Mouse (Mus musculus) left cerebral cortex, postnatal 10 days (tissue): Measurements from ENCODE around the gene Gm49486. TPM values are rescaled to one million over a fixed set of nuclear protein-coding genes. Genes with fewer than 3 reads are reported as not detected.
A peak's percentile ranks its signal among the peaks of the same experiment; 100 is the strongest.

Experiments used
- DNase-seq, 2 experiments: peaks; one replicate each; pipeline ENCODE4 v3.0.0; 2021 to 2022; ENCODE audit warnings: low spot score in 2 of 2, mixed read lengths in 1 of 2; ENCODE audit errors: extremely low spot score in 1 of 2
- intact Hi-C: fragments of 180-260 bp; cut with DNase I; formaldehyde crosslinking; loops from one replicate; pipeline ENCODE4 v1.15.1; 2025
- total RNA-seq, 2 experiments: library from RNA; stranded (reverse); gene quantifications; 2 replicates each; pipeline ENCODE4 v1.2.3; 2021

Gene Gm49486
- total RNA-seq = 1 to 10 TPM; 1.3 to 1.8 TPM

DNA sequence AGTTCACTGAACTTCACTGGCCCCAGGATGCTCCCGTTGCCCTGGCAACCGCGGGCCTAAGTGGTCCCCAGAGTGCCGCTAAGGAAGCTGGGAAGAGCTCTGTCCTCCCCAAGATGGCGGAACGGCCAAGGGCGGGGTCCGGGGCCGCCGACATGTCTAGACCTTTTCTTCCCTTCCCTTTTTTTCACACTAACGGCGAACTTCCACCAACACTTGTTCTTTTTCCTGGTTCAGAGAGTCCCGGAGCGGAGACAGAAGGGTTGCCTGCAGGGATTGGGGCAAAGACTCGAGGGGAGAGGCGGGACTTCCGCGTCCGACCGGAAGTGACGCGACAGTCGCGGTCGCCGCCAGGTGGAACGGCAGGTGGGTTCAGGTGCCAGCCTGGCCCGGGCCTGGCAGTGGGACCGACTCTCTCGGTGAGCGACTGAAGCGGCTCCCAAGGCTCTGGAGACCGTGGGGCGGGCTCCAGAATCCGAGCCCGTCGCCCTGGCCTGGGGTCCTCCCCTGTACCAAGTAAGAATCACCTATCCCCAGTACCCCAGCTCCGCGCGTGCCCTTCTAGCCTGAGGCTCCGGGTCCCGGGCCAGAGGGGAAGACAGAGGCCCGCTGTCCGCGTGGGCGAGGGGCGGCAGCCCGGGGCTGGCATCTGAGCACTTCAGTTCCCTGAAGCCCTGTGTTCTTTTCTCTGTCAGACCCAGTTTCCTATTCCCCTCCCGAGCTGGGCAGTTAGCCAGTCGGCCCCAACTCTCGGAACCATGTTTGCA lies at the start of gene Gm49486, which contains the start of gene Pick1:
Gene Gm49486 (plus strand): TSS at position 334 of the 764 bp plus-strand sequence.
Gene Pick1 (plus strand): TSS at position 116 of the 764 bp plus-strand sequence.
- DNase-seq = peak; percentile 78 to 92
- intact Hi-C loops = no loop called here

DNA sequence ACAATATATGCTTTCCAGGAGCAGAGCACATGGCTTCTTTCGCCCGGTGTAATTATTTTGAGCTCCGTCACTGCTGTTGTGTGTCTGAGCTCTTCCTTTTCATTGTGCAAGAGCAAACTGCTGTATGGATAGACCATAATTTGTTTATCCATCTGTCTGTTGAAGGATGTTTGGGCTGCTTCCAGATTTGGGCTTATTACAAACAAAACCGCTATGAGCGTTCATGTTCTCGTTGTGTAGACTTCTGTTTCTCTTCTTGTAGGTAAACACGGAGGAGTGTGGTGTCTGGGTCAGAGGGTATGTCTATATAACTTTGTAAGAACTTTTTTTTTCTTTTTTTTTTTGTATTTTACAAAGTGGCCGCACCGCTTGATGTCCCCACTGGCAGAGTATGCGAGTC lies 44.0 kb upstream of the Gm49486 start:
- DNase-seq = no peak
- intact Hi-C loops = no loop called here

DNA sequence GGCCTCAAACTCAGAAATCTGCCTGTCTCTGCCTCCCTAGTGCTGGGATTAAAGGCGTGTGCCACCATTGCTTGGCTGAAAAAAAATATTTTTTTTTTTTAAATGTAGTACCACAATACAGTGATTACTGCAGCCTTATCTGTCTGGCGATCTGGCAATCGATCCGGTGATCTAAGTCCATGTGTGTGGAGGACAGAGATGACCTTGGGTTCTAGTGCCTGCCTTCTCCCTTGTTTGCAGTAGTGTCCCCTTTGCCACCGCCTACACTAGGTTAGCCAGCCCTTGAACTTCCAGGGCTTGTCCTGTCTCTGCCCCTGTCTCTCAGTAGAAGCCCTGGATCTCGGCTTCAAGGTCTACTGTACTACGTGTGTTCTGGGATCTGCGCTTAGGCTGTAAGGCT lies 41.4 kb upstream of the Gm49486 start:
- intact Hi-C loops = no loop called here
- no peak for DNase-seq

DNA sequence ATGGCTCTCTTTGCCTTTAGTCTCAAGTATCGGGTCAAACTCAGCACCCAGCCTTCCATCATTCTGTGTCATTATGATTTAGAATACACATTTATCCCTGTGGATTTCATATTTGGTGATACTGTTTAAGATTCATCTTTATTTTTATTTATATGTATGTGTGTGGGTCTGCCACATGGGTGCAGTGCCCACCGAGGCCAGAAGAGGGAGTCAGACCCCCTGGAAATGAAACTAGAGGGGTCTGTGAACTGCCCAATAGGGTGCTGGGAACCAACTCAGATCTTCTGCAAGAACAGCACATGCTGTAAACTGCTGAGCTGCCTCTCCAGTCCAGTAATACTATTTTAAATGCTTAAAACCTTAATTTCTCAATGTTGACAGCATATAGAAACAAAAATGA lies 37.8 kb upstream of the Gm49486 start:
- intact Hi-C loops = no loop called here

DNA sequence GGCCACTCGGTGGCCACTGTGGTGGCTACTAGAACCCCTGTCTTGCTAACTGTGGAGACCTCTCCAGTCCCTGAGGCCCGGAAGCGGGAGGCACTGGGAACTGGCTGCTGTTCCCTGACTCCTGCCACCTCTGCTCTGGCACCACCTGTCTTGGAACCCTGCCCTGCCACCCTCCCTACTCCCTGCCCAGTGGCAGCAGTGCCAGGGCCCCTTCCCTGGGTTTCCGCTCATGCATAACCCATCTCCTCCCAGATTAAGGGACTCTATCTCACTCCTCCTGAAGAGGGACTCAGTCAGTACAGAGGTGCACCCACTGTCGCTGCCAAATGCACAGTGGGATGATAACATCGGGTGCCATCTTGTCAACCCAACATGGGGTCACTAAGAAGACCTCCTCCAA lies 36.7 kb upstream of the Gm49486 start:
- intact Hi-C loops = no loop called here
- peak in 1 of 2 experiments; percentile 53 for DNase-seq

More for the DNA sequence above, 37.8 kb upstream of the Gm49486 start:
- no peak for DNase-seq

DNA sequence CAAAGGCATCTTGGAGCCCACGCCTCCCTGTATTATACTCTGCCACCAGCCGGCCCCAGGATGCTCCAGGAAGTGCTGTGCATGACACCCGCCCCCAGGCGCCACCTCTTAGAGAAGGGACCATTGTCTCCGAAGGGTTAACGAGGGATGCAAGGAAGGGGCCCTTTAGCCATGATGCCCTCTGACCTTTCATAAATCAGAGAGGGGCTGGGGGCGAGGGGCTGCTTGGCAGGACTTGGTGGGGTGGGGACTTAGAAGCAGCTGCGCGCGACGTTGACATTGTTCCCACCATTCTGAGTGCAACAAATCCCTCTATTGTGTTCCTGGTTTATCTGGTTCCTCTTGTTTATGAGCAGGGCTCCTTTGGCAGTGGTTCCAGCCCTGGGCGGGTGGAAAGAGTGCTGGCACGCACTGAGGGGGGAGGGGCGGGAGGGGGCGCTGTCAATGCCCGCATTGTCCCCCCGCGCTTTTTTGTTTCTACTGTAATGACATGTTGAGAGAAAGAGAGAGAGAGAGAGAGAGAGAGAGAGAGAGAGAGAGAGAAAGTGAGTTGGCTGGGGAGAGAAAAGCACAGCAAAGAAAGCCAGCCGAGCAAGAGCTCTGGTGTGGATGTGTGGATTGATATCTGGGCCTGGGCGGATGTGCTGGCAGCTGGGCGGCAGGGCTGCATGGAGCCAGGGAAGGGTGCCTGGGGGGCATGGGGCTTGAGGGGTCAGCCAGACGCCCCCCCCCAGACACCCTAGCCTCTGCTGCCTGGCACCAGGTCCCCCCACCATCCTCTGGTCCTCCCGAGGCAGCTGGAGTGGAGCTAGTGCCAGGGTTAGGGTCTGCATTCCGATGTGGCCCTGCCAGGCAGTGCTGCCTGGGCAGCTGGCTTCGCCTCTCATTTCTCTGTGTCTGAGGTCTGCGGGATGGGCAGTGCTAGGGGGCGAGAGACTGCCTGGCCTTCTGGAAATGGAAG lies 36.0 kb upstream of the Gm49486 start:
- peak; percentile 42 to 70 for DNase-seq
- intact Hi-C loops = no loop called here

DNA sequence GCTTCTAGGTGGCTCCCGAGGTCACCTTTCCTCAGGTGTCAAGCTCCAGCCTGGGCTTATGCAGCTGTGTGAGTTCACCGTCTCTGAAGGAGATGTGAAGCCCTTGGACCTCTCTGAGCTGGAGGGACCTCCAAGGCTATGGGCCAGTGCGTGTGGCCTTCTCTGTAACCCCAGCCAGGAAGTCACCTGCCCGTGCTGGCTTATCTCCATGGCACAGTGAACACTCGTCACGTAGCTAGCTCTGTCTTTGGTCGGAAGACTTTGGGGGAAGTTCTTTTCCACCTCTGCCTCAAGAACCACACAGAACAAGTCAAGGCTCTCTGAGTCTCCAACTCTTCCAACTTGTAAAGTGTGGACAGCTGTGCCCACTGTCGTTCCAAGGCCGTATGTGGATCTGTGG lies 35.1 kb upstream of the Gm49486 start:
- no peak for DNase-seq
- intact Hi-C loops = no loop called here

DNA sequence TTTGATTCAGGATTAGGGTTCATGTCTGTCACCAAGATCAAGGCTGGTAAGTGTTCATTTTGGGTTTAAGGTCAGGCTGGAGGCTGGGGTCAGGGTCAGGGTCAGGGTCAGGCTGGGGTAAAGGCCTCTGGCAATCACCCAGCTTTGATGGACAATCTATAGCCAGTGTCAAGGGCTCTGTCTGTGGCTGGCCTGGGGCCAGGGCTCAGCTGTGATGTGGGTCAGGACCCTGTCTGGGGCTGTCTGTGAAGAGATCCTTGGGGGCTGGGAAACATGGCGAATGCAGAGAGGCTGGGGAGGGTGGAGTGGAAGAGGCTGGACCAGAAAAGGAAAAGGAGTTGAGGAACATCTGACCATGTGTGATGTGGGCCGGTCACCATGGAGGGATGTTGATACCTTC lies 34.2 kb upstream of the Gm49486 start:
- intact Hi-C loops = no loop called here
- DNase-seq = no peak

DNA sequence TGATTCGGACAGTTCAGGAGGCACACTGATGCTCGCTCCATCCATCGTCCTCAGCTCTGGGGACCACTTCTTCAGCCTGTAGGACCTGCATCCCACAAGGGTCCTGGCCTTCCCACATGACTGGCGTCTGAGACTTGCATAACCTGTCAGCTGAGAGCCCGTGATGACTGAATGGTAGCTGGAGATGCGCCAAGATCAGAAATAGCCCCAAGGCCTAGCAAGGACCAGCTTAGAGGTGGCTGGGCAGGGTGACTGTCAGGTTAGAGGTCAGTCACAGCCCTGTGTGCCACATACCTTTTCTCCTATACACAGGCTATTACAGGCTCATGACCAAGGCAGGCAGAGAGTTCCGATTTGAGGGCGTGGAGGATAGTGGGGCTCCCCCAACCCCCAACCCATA lies 33.7 kb upstream of the Gm49486 start:
- no peak for DNase-seq
- intact Hi-C loops = no loop called here

DNA sequence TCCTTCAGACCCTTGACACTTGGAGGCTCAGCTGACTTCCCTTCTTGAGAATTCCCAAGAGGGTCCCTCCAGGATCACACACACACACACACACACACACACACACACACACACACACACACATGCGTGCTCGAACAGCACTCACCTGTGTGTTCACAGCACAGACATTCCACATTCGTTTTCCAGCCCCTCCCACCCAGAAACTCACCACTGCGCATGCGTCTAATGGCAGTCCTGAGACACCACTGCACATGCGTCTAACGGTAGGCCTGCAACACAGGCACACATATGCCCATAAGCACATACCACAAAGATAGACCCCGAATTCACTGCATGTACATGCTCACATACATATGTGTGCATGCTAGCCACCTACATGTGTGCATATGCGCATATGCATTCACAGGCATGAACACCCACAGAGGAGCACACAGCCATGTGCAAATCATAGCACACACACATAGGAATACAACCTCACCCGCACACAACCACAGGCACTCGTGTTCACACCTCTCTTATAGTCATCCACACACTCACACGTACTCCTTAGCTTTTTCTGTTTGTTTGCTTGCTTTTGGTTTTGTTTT lies 29.7 kb upstream of the Gm49486 start:
- intact Hi-C loops = no loop called here

DNA sequence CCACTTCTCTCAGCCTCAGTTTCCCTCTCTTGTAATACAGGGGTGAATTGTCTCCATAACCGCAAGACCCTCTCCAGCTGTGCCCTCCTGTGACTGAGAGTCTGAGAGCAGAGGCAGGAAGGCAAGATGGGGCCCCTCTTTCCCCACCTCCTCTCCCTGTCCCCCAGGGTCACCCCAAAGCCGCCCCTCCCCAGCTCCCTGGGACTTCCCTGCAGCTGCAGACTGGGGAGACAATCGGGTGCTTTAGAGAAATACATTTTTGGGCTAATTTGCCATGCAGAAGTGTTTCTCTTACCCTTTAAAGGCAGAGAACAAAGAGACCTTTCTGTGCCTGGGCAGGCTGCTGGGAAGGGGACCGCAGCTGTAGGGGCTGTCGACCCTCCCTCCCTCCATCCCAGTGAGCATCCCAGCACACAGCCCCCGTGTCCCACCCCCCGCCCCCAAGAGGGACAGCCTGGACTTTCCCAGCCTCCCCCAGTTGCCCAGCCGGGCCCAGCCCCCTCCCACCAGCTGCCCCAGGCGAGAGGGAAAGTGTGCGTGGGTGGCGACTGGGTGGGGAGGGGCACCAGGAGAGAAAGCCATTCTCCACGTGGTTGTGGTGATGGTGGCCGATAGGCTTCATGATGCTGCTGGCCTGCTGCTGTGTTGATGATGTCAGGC lies 27.6 kb upstream of the Gm49486 start:
- intact Hi-C loops = no loop called here
- peak in 1 of 2 experiments; percentile 86 for DNase-seq

More for the DNA sequence above, 29.7 kb upstream of the Gm49486 start:
- DNase-seq = no peak

DNA sequence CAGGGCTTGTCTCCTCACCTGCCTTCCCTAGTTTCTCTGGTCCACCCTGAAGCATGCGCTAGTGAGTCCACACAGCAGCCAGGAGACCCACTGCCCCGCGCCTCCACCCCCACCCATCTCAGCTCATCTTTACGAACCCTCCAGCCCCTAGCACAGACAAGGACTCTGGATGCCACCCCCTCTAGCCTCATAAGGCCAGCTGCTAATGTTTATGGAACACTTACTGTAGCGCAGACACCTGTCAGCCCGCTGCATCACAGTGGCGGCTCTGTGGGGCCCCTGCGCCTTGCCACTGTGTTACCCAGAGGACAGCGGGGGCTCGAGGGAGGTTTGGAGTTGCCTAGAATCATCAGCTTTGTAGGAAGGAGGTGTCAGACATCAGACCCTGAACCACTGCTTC lies 26.6 kb upstream of the Gm49486 start:
- DNase-seq = peak; percentile 31 to 45
- intact Hi-C loops = no loop called here

DNA sequence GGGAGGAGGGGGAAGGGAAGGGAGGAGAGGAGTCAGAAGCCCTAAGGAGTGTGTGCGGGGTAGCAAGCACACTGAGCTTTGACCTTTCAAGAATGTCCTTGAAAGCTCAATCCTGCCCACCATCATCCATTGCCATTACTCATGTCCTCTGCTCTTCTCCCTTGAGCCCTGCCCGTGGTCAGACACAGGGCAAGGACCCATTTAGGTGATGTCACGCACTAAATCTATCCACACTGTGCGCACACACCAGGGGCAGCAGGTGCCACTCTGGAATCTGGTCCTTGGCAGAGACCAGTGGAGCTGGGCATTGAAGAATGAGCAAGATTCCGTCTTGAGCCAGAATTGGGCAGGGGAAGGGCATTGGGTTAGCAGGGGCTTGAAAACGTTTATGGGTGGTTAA lies 21.0 kb upstream of the Gm49486 start:
- DNase-seq = no peak
- intact Hi-C loops = no loop called here

DNA sequence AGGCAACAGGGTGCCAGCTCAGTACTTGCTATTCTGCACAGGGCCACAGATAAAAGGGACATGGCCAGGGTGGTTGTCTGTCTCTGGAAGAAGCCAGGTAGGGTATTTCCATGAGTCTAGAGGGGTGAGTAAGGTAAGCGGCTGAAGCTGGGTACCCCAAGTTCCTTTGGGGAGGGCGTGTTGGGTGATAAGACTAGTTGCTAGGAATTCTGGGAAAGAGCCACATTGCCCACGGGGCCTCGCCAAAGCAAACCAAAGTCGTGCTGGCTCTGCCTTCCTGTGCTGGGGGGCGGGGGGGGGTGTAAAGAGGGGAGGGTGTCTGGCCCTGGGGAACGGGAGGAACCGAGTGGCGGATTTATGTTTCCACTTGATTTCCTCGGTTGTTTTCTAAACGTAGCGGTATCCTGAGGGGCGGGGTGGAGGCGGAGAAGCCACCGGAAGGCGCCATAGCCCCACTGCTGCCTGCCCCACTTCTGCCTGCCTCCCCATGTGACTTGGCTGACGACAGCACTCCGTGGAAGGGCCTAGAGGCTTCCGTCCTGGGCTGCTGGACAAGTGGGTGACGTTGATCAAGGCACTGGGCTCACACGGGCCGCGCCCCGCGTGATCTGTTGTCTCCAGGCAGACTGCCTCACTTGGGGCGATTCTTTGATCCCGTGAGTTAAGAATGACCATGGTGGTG lies 20.3 kb upstream of the Gm49486 start:
- peak in 1 of 2 experiments; percentile 53 for DNase-seq
- intact Hi-C loops = no loop called here

DNA sequence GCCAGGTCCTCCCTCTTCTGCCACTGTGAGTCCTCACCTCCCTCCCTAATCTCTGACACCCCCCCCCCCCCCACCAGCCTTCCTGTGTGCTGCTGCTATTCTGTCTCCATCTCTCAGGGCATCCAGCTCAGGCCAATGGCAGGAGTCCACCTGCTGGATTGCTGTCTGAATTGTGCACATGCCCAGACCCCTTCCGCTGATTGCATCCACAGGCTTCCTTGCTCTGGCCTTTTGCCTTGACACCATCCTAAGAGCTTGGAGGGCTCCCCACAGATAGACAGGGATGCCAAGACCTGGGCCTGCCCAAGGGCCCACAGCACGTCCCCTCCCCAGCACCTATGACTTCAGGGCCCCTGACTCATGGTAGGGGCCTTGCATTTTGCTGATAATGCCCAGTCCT lies 18.8 kb upstream of the Gm49486 start:
- intact Hi-C loops = no loop called here
- no peak for DNase-seq

DNA sequence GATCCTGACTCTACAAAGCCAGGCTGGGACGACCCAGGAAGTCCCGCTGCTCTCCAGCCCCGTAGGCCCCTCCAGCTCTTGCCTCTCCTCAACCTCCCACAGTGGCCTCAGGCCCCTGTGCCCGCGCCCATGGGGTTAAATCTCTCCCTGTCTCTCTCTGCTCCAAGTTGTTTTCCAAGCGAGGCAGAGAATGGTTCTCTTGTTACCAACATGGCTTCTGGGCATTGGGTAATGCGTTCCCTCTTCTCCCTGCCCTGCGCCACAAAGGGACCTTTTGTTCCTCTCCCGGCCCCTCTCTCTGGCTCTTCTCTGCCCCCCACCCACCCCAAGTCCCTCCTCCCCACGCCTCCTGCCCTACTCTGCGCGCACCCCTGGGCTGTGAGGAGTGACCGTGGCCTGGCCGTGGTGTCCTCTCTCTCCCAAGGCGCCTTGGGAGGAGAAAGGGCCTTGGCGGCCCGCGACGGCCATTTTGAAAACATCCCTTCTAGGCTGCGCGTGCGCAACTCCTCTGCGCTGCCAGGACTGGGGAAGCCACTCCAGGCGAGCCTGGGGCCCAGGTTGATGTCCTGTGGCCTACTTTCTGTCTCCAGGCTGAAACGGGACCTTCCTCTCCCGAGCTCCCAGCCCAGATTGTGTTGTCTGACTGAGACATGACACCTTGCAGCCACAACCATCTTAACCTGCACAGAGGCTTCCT lies 16.3 kb upstream of the Gm49486 start:
- intact Hi-C loops = no loop called here
- DNase-seq = peak in 1 of 2 experiments; percentile 57

DNA sequence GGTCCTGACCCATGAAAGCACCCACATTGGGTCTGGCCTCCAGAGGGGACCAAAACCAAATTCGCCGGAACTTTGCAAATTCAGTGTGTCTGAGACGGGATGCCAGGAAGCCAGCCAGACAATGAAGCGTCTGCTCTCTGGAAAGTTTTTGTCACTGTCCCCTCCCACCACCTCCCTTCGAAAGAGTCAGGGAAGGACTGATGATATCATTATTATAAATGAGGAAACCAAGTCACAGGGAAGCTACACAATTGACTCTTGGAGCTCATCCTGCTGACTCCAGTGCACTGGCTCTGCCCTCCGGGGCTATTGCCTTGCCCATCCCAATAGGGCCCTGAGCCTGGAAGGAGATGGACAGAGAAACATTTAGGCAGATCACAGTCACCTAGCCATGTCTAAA lies 15.6 kb upstream of the Gm49486 start:
- intact Hi-C loops = no loop called here
- DNase-seq = no peak

DNA sequence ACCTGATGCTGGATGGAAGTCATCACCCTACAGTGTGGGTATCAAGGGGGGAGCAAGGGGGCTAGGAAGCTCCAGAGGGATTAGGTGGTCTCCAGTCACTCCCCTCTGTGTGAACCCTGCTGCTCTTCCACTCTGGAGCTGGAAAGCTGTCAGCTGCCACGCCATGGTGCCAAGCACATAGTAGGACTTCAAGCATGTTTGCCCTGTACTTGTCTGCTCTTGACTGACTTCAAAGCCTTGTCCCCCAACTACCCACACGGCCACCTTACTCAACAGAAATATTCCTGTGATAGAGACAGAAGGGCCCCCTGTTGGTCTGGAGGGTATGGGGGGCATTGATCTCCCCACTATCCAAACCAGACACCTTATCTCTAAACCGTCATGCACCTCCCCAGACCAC lies 13.0 kb upstream of the Gm49486 start:
- no peak for DNase-seq
- intact Hi-C loops = no loop called here
